Mouse (Mus musculus): ENCODE measurements at regions not wholly inside any gene's neighbourhood (a gene's known extent, or its start where the extent isn't known, plus 50 kb on each side); places are given as distances from the start of the nearest gene placed in this dataset.

DNA sequence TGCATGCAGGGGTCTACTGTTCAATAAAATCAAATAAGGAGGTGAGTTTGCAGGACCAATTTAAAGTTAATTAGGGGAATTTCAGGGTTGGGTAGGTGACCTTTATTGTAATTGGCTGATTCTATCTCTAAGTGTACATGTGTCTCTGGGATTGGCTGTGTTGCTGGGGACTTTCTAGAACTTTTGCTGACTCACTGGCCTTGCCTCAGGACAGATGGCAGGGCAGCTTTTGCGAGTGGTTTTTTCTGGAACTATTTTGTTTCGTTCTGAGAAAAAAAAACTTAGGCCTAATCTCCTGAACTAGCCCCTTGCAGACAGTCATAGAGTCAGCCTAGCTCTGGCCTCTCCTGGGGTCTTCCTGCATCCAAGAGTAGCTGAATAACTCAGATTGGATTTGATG is 249.3 kb upstream of the Mdga2 start:
- DNase-seq (ENCODE audit: low read depth, low spot score): peak; percentile 78

DNA sequence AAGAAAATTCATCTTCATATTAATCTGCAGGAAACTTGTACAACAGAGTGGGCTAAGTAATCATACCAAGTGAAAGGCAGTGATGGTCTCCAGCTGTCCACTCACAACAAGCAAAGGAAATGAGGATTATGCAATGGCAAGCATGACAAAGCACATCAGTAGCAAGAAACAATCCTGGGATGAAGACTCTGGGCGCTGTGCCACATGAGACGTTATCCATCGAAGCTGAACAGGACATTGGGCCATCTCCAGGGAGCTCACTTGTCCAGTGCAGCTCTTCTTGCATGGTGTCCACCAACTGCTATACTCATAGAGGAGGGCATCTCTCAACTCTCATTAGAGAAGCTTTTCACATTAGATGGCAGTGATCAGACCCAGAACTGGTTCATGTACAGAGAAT is 248.7 kb upstream of the Mdga2 start:
- DNase-seq (ENCODE audit: low read depth, low spot score): peak; percentile 80

DNA sequence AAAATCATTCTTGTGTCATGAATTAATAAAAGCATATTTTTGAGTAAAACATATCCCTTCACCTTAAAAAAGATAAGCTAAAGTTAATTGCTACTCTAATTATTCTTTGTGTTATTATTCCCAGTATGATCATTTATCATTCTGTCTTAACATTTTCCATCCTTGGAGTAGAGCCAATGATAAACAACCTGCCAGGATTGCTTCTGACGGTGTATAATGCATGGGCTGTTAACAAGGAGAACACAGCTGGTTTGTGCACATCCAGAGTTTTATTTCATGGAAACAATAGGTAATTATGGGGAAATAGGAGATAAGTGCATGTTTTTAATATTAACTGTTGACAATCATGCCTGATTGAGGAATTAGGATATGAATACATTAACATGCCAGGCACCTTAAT is 226.8 kb upstream of the Mdga2 start:
- no peak for DNase-seq (ENCODE audit: low read depth, low spot score)

DNA sequence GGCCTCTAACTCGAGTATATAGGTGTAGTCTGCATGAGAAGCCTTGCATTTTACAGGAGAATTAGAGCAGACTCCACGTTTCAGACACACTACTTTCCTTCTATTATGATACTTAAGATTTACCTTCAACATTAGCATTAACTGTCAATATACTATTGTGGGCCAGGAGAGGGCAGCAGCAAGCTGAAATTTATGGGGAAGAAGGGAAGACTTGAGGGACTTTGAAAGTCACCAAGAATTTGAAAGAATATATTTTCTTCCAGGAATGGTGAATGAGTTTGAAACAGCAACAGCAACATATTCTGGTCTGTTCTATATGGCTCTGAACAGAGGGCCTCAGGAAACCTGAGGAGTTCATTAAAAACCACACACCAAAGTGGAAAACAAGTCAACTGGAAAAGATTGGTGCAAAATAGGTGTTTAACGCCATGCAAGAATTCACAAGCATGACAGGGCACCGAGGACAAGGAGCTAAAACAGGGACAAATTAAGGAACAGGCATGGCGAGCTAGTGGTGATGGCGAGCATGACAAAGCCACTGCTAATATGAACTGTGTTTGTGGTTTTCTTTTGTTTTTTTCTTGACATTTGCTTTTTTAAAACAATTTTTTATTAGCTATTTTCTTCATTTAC is 208.1 kb upstream of the Mdga2 start:
- DNase-seq (ENCODE audit: low read depth, low spot score): peak; percentile 77

DNA sequence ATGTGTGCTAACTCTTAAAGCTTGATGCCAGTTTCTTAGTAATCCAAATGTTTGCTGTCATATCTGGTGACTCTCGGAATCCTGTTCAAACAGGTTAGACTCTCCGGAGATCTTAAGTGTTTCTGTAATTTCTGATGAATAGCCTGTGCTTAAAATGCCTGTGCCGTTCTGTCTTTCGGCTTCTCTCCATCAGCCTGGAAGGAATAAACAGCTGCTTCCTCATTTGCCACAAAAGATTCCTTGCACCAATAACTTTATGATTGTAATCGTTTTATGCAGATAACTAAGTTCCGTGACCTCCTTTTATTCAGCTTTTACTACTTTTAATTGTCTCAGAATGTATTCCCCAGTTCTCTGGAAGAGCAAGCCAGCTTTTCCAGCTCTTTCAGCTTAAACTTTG is 204.5 kb upstream of the Mdga2 start:
- no peak for DNase-seq (ENCODE audit: low read depth, low spot score)

DNA sequence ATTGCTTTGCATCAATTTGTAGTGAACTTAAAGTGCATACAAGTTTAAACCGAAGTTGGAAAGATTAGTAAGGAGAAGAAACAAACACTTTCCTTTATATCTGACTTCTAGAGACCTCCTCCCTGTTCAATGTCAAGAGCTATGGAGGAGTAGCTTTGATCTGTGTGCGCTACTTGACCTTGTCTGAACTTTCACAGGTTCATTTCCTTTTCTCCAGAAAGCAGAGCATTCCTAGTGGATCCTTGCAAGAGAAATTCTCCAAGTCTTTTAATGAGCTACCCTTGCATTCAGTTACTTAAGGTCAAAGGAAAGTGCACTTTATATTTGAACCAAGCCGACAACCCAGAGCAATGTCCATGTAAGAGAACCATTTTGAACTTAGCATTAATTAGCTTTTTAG is 177.2 kb upstream of the Mdga2 start:
- DNase-seq (ENCODE audit: low read depth, low spot score): no peak

DNA sequence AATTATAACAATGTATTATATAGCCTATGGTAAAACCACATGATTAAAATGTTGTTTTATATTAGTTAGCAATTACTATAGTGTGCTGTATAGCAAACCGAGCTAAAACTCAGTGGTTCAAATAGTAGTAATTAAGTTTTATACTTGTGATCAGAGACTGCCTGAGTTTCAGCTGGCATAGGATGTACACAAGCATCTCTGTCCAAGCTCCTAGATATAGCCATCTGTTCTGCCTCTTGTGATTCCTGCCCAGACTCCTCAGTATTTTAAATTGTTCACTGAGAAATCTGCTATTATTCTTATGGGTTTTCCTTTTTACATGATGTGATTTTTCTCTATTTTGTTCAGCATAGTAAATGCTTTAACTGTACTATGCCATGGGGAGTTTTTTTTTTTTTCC is 152.2 kb upstream of the Mdga2 start:
- no peak for DNase-seq (ENCODE audit: low read depth, low spot score)

DNA sequence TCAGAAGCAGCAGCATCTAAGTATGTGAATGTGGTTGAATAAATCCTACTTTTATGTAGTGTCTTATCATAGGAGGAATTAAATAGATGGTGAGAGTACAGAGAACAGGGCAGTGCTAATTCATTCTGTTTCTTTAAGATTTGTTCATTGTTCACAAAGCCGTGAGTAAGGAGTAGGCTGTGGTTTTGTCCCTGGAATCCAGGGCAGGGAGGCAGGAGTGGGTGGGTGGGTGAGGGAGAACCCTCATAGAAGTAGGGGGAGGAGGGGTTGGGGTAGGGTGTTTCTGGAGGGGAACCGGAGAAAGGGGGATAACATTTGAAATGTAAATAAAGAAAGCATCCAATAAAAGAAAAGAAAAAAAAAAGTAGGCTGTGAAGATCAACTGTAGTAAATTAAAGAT is 126.2 kb upstream of the Mdga2 start:
- no peak for DNase-seq (ENCODE audit: low read depth, low spot score)

DNA sequence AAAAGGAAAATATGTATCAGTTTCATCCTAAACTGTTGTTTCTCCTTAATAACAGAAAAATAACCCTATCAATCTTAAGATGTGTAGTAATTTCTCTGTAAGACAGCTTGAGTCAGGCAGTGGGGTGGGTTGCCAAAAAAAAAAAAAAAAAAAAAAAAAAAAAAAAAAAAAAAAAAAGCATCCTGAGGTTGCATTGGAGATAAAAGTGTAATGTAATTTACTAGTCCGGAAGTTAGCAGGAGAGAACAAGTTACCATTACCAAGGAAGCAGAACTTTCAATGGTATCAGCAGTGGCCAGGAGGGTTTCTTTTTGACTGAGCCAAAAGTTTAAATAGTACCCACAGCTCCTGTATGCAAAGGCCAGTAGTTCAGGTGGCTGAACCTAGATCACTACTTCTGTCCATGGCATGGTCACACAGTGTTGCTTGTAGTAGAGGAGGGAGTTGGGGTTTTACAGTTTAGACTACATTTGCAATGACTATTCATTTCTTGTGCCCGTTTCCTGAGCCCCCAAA is 110.2 kb upstream of the Mdga2 start:
- no peak for DNase-seq (ENCODE audit: low read depth, low spot score)

DNA sequence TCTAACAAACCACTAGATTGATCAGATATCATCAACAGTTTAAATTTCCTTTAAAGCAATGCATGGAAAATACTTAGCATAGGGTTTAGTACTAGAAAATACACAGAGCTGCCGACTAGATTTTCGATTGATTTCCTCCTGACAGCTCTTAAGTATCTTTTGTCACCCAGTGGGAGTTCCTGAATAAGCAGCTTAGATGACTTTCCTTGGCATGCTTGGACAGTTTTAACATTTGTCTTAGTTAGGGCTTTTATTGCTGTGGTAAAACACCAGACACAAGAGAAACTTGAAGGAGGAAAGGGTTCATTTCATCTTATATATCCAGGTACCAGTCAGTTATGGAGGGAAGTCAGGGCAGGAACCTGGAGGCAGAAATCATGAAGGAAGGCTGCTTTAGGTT is 104.0 kb upstream of the Mdga2 start:
- no peak for DNase-seq (ENCODE audit: low read depth, low spot score)

DNA sequence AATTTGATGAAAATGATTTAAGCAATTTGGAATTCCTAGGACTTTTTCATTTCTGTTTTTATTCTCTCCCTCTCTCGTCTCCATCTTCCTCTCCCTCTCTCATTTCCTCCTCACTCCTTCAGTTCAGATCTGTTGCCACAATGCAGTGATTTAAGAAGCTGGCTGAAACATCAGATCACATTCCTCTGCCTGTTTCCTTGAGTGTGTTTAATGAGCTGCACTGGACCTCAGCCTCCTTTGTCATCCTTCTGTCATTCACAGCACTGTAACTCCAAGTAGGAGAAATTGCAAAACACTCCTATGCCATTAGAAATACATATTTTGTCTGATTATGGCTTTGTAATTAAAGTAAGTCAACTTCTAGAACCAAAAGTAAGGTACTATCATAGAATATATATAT is 103.5 kb upstream of the Mdga2 start:
- no peak for DNase-seq (ENCODE audit: low read depth, low spot score)

DNA sequence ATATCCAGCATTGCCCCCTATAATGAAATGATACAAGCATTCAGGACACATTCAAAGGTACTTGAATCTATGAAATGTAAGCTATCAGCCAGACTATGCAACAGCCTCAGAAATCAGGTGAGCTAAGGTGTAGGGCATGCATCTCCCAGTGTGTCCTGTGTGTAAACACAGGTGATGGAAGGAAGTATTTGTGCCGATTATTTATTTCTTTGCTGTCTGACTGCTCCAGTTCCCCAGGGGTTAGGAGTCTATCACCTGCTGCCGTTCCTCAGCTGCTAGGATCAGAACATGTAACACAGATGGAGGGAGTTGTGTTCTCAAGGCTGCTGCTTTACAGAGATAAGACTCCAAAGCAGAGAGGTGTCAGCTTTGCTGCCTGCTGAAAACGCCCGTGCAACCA is 103.0 kb upstream of the Mdga2 start:
- DNase-seq (ENCODE audit: low read depth, low spot score): no peak

DNA sequence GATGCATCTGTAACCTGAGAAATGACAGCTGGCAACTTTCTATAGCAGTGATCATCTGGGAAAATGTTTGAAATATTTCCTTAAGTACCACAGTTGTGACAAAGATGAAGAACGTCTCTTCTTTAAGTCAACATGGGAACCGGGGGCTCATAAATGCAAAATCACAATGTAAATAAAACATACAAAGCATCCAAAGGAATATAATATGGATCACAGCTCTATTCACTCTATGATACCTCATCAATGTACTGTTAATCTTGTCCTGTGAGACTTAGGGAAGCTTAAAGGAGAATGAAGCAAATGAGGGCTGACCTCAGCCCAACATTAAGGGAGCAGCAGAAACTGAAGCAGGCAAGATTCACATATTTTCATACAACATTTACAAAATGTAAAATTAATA is 96.3 kb upstream of the Mdga2 start:
- no peak for DNase-seq (ENCODE audit: low read depth, low spot score)

DNA sequence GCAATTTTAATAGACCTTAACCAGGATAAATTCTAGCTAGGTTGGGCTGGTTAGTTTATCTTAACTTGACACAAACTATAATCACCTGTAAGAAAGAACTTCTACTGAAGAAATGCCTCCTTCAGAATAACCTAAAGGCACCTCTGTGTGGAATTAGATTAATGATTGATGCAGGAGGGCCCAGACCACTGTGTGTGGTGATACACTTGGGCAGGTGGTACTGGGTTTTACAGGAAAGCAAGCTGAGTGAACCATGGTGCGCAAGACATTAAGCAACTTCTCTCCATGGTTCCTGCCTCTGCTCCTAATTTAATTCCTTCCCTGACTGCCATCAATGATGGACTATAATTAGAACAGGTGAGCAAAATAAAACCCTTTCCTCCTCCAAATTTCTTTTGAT is 77.9 kb upstream of the Mdga2 start:
- DNase-seq (ENCODE audit: low read depth, low spot score): no peak

DNA sequence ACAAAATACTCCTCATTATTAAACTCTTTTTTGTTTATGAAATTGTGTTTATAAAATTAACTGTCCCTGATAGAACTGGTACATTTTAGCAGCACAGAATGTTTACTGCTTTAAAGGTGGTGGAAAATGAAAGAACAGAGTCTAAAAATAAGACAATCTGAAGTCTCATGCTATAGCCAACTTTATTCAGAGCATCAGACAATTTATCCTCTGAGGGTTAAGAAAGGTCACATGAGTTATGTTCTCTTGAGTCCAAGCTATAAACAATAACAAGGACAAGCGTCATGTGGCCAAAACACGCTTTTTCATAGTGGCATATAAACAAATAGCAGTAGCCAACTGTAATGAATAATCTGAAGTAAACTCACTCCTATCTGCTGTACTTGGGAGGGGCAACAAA is 67.7 kb upstream of the Mdga2 start:
- no peak for DNase-seq (ENCODE audit: low read depth, low spot score)

DNA sequence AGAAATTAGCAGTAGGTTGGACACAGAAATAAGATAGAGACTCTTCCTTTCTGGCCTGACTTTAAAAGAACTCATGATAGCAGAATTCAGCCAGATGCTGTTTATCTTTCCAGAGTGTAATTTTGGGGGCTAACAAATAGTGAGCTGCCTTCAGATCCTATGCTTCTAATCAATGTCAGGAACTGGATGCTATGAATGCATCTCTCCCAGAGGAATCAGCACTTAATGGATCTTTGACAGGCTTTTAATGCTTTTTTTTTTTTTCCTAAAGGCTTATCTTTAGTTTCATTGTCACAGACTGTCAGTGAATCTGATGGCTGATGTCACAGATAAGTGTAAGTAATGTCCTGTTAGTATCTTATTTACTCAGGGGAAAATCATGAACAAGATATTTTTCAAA is 50.5 kb upstream of the Mdga2 start:
- no peak for DNase-seq (ENCODE audit: low read depth, low spot score)

DNA sequence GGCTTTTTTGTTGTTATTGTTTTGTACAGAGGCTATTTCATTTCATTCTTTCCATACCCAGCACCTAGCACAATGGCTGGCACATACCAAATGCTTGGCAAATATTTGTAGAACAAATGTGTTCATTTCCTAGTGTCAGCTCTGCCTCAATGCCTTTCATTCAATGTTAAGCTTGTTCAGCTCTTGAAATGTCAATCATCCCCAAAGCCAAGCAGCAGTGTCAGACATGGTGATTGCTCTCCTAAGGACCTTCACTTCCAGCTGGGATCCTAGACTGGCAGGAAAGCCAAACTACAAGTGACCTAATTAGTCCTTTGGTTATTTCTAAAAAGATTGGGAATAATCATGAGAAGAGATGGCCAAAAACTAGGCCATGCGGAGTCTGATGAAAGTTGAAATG is 50.0 kb upstream of the Mdga2 start:
- DNase-seq (ENCODE audit: low read depth, low spot score): no peak

All from 3T3-L1 (cell line).